Mouse (Mus musculus) myocyte (in vitro differentiated cells): ENCODE data around the gene Auts2.

ENCODE experiments used
- CEBPB ChIP-seq: IDR thresholded peaks from 2 replicates; pipeline ENCODE4 v1.6.1; 2011; ENCODE audit warnings: mild to moderate bottlenecking, moderate library complexity; ENCODE audit not compliant: poor library complexity, insufficient read depth, severe bottlenecking
- E2F4 ChIP-seq: IDR thresholded peaks from one replicate; pipeline ENCODE4 v1.6.1; 2011; ENCODE audit warnings: mild to moderate bottlenecking, control low read depth, moderate library complexity; ENCODE audit not compliant: insufficient read depth
- MAX ChIP-seq: IDR thresholded peaks from one replicate; pipeline ENCODE4 v1.6.1; 2011; ENCODE audit warnings: low read depth, mild to moderate bottlenecking, control low read depth
- MYOG ChIP-seq, 3 experiments: IDR thresholded peaks; one replicate each; pipeline ENCODE4 v1.6.1; 2011; ENCODE audit warnings: control low read depth in 2 of 3, low read depth in 2 of 3, mild to moderate bottlenecking in 2 of 3; ENCODE audit not compliant: insufficient read length in 2 of 3, control insufficient read depth in 1 of 3, insufficient read depth in 1 of 3
- POLR2A ChIP-seq: IDR thresholded peaks from one replicate; pipeline ENCODE4 v1.6.1; 2011; ENCODE audit warnings: low read depth, mild to moderate bottlenecking, control low read depth, moderate library complexity; ENCODE audit not compliant: insufficient read length
- POLR2AphosphoS2 ChIP-seq: IDR thresholded peaks from one replicate; pipeline ENCODE4 v1.6.1; 2011; ENCODE audit warnings: low read depth, control low read depth; ENCODE audit not compliant: insufficient read length
- TCF12 ChIP-seq: IDR thresholded peaks from one replicate; pipeline ENCODE4 v1.6.1; 2011; ENCODE audit warnings: mild to moderate bottlenecking, control low read depth; ENCODE audit not compliant: poor library complexity, insufficient read depth, severe bottlenecking
- TCF3 ChIP-seq: IDR thresholded peaks from one replicate; pipeline ENCODE4 v1.6.1; 2011; ENCODE audit warnings: low read depth, control low read depth; ENCODE audit not compliant: insufficient read length
- USF1 ChIP-seq: IDR thresholded peaks from one replicate; pipeline ENCODE4 v1.6.1; 2011; ENCODE audit warnings: low read depth, mild to moderate bottlenecking, control low read depth, moderate library complexity

GRCm38 (mm10) chr5:131616113-131616876 lies 926.8 kb downstream of the Auts2 start:
- TF ChIP-seq E2F4 (no peak), TCF12 (no peak), POLR2AphosphoS2 (no peak), USF1 (no peak), CEBPB (no peak), MAX (no peak), TCF3 (no peak), MYOG (IDR thresholded peaks at IDR 0.05; ENCODE audit: control insufficient read depth in 1 of 3, insufficient read depth in 1 of 3, insufficient read length in 2 of 3, low read depth in 2 of 3) (no peak), POLR2A (no peak)
